9 mouse cellular contexts compared by ENCODE assay signal in the genomic region with DNA sequence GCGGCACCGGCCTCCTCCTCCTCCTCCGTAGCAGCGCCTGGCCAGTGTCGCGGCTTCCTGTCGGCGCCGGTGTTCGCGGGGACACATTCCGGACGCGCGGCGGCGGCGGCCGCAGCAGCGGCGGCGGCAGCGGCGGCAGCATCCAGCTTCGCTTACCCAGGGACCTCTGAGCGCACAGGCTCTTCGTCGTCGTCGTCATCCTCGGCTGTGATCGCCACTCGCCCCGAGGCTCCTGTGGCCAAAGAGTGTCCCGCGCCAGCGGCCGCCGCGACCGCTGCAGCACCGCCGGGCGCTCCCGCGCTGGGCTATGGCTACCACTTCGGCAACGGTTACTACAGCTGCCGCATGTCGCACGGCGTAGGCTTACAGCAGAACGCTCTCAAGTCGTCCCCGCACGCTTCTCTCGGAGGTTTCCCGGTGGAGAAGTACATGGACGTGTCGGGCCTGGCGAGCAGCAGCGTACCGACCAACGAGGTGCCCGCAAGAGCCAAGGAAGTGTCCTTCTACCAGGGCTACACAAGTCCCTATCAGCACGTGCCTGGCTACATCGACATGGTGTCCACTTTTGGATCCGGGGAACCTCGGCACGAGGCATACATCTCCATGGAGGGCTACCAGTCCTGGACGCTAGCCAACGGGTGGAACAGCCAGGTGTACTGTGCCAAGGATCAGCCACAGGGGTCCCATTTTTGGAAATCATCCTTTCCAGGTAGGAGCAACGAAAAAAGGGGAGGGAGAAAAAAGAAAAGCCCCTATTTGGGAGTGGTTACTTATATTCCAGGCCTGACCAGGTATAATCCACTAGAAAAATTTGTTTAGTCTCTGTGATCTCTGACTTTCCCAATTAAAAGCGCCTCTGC. TPM values are rescaled to one million over a fixed set of nuclear protein-coding genes. Genes with fewer than 3 reads are reported as not detected.
DNase-seq lines count a peak whose midpoint lies in the region; ATAC-seq lines count a peak whose summit lies in the region.
"Had no signal": no experiment of that assay in that cellular context is flagged by ENCODE, and none has a peak within 500 bp of the region (broad histone marks: within the 10 kb centered on the region; RNA-seq: fewer than 3 reads in every experiment).

No protein-coding gene starts in this region.

- peak overlapping the region; percentile 52 for H3K4me3 ChIP-seq in kidney, embryonic 15.5 days (replicated peaks)
- H3K4me3 ChIP-seq in embryonic facial prominence, embryonic 15.5 days (replicated peaks), result peak overlapping the region; percentile 38
- H3K4me3 ChIP-seq in kidney, embryonic 16.5 days (ENCODE audit: low read length), result peak overlapping the region; percentile 48
- H3K4me3 ChIP-seq in neural tube, embryonic 11.5 days (ENCODE audit: low read depth, low read length), result peak overlapping the region; percentile 33

- no peak for DNase-seq in kidney, adult 11 months
- peak; percentile 73 for DNase-seq in neural tube, embryonic 11.5 days (ENCODE audit: low spot score)
- no peak for DNase-seq in ovary, postnatal 10 days (ENCODE audit: low spot score)
- no peak for DNase-seq in frontal cortex, postnatal 25 days (ENCODE audit: low spot score in 2 of 2)
- no peak for DNase-seq in frontal cortex, postnatal 14 days (ENCODE audit: low spot score in 2 of 2)
- DNase-seq: gastrocnemius, postnatal 14 days had no signal

- no peak overlapping the region for H3K27ac ChIP-seq in kidney, embryonic 15.5 days
- no peak overlapping the region for H3K27ac ChIP-seq in embryonic facial prominence, embryonic 15.5 days (replicated peaks)
- H3K27ac ChIP-seq in kidney, embryonic 16.5 days (ENCODE audit: low read length), result no peak overlapping the region
- H3K27ac ChIP-seq in neural tube, embryonic 11.5 days (ENCODE audit: low read depth, low read length), result no peak overlapping the region

- 0 out of 2 replicates have a peak overlapping the region, but pooled peaks have one; percentile 35 for H3K9ac ChIP-seq in kidney, embryonic 15.5 days
- no peak overlapping the region for H3K9ac ChIP-seq in embryonic facial prominence, embryonic 15.5 days
- H3K9ac ChIP-seq in kidney, embryonic 16.5 days (replicated peaks; ENCODE audit: low read length), result peak overlapping the region; percentile 58
- H3K9ac ChIP-seq in neural tube, embryonic 11.5 days (ENCODE audit: low read length), result peak overlapping the region; percentile 5; the same call in 1 of the 2 replicates

- no peaks in the 10 kb centered on the region for H3K36me3 ChIP-seq in kidney, embryonic 15.5 days
- H3K36me3 ChIP-seq in embryonic facial prominence, embryonic 15.5 days, result no peaks in the 10 kb centered on the region
- H3K36me3 ChIP-seq in kidney, embryonic 16.5 days (ENCODE audit: insufficient read depth, low read length), result no peaks in the 10 kb centered on the region
- no peaks in the 10 kb centered on the region for H3K36me3 ChIP-seq in neural tube, embryonic 11.5 days (ENCODE audit: control insufficient read depth, insufficient read depth, low read length)

- ATAC-seq in kidney, embryonic 15.5 days (replicated peaks; ENCODE audit: low FRiP score), result peak; percentile 53; the same call in 1 of the 2 replicates
- no peak for ATAC-seq in embryonic facial prominence, embryonic 15.5 days (ENCODE audit: insufficient number of reproducible peaks, low FRiP score, low TSS enrichment, low read depth)
- ATAC-seq in kidney, embryonic 16.5 days (ENCODE audit: low FRiP score, low TSS enrichment), result peak; percentile 66
- peak; percentile 16; the same call in 1 of the 2 replicates for ATAC-seq in neural tube, embryonic 11.5 days (ENCODE audit: insufficient read depth, low FRiP score, low TSS enrichment)

- no peaks in the 10 kb centered on the region for H3K9me3 ChIP-seq in kidney, embryonic 15.5 days (replicated peaks)
- no peaks in the 10 kb centered on the region for H3K9me3 ChIP-seq in embryonic facial prominence, embryonic 15.5 days (replicated peaks)
- H3K9me3 ChIP-seq in kidney, embryonic 16.5 days (ENCODE audit: low read length), result no peaks in the 10 kb centered on the region
- H3K9me3 ChIP-seq in neural tube, embryonic 11.5 days (ENCODE audit: control insufficient read depth, low read length), result no peaks in the 10 kb centered on the region

- H3K4me1 ChIP-seq in kidney, embryonic 15.5 days, result peaks cover 32% of the 10 kb centered on the region
- H3K4me1 ChIP-seq in embryonic facial prominence, embryonic 15.5 days, result peaks cover 19% of the 10 kb centered on the region
- peaks cover 18% of the 10 kb centered on the region for H3K4me1 ChIP-seq in kidney, embryonic 16.5 days (ENCODE audit: insufficient read depth, low read length)
- H3K4me1 ChIP-seq in neural tube, embryonic 11.5 days (ENCODE audit: control insufficient read depth, insufficient read depth, low read length), result 0 out of 2 replicates have a peak, but pooled peaks cover 4% of the 10 kb centered on the region

- under 1% methylated on average over 74 of the region's 74 CpGs for WGBS in kidney, embryonic 15.5 days
- under 1% methylated on average over 60 of the region's 74 CpGs for WGBS in embryonic facial prominence, embryonic 15.5 days
- under 1% methylated on average over 74 of the region's 74 CpGs for WGBS in kidney, embryonic 16.5 days
- under 1% methylated on average over 62 of the region's 74 CpGs for WGBS in neural tube, embryonic 11.5 days

- H3K4me2 ChIP-seq in kidney, embryonic 15.5 days, result peak overlapping the region; percentile 93
- peak overlapping the region; percentile 61 for H3K4me2 ChIP-seq in embryonic facial prominence, embryonic 15.5 days (replicated peaks)
- H3K4me2 ChIP-seq in kidney, embryonic 16.5 days (replicated peaks; ENCODE audit: low read depth, low read length), result peak overlapping the region; percentile 82
- H3K4me2 ChIP-seq in neural tube, embryonic 11.5 days (ENCODE audit: low read depth), result peak overlapping the region; percentile 66

- peaks cover 96% of the 10 kb centered on the region for H3K27me3 ChIP-seq in kidney, embryonic 15.5 days
- peaks cover 94% of the 10 kb centered on the region for H3K27me3 ChIP-seq in embryonic facial prominence, embryonic 15.5 days
- peaks cover 92% of the 10 kb centered on the region for H3K27me3 ChIP-seq in kidney, embryonic 16.5 days (ENCODE audit: insufficient read depth, low read length)
- H3K27me3 ChIP-seq in neural tube, embryonic 11.5 days (ENCODE audit: control insufficient read depth, insufficient read depth, low read length), result peaks cover 96% of the 10 kb centered on the region

RNA-seq across cellular contexts. Expression of gene Hoxd13, which starts 0.5 kb away (rescaled TPM):
- 0.23 and 0.95 TPM in 2 replicates for polyA plus RNA-seq in kidney, embryonic 15.5 days (2015; fragmentation: Nextera tagmentation; extraction: Ambion mirVana)
- not detected in 2 replicates for polyA plus RNA-seq in embryonic facial prominence, embryonic 15.5 days (2015; fragmentation: Nextera tagmentation; extraction: Ambion mirVana)
- polyA plus RNA-seq in kidney, embryonic 16.5 days (2015; fragmentation: Nextera tagmentation; extraction: Ambion mirVana), result 0.24 and 0.36 TPM in 2 replicates
- polyA plus RNA-seq in neural tube, embryonic 11.5 days (2014; fragmentation: Nextera tagmentation; extraction: Ambion mirVana), result 0.41 and 1.0 TPM in 2 replicates

RNA-seq across cellular contexts. Expression of gene Hoxd12, which starts 6.2 kb away (rescaled TPM):
- polyA plus RNA-seq in kidney, embryonic 15.5 days (2015; fragmentation: Nextera tagmentation; extraction: Ambion mirVana), result 5.4 and 6.4 TPM in 2 replicates
- not detected in 2 replicates for polyA plus RNA-seq in embryonic facial prominence, embryonic 15.5 days (2015; fragmentation: Nextera tagmentation; extraction: Ambion mirVana)
- 4.5 and 4.7 TPM in 2 replicates for polyA plus RNA-seq in kidney, embryonic 16.5 days (2015; fragmentation: Nextera tagmentation; extraction: Ambion mirVana)
- polyA plus RNA-seq in neural tube, embryonic 11.5 days (2014; fragmentation: Nextera tagmentation; extraction: Ambion mirVana), result 2.1 TPM in 2 replicates

RNA-seq across cellular contexts. Expression of gene Evx2, which starts 9.2 kb away (rescaled TPM):
- polyA plus RNA-seq in kidney, embryonic 15.5 days (2015; fragmentation: Nextera tagmentation; extraction: Ambion mirVana), result not detected in 2 replicates
- not detected in 2 replicates for polyA plus RNA-seq in embryonic facial prominence, embryonic 15.5 days (2015; fragmentation: Nextera tagmentation; extraction: Ambion mirVana)
- polyA plus RNA-seq in kidney, embryonic 16.5 days (2015; fragmentation: Nextera tagmentation; extraction: Ambion mirVana), result not detected in 2 replicates
- polyA plus RNA-seq in neural tube, embryonic 11.5 days (2014; fragmentation: Nextera tagmentation; extraction: Ambion mirVana), result 0.54 and 0.69 TPM in 2 replicates

RNA-seq across cellular contexts. Expression of gene Hoxd11, which starts 10.8 kb away (rescaled TPM):
- 25.1 and 26.3 TPM in 2 replicates for polyA plus RNA-seq in kidney, embryonic 15.5 days (2015; fragmentation: Nextera tagmentation; extraction: Ambion mirVana)
- not detected in 2 replicates for polyA plus RNA-seq in embryonic facial prominence, embryonic 15.5 days (2015; fragmentation: Nextera tagmentation; extraction: Ambion mirVana)
- polyA plus RNA-seq in kidney, embryonic 16.5 days (2015; fragmentation: Nextera tagmentation; extraction: Ambion mirVana), result 13.9 and 17.9 TPM in 2 replicates
- 8.1 and 8.5 TPM in 2 replicates for polyA plus RNA-seq in neural tube, embryonic 11.5 days (2014; fragmentation: Nextera tagmentation; extraction: Ambion mirVana)

RNA-seq across cellular contexts. Expression of gene Hoxd10, which starts 23.1 kb away (rescaled TPM):
- 33.6 and 36.6 TPM in 2 replicates for polyA plus RNA-seq in kidney, embryonic 15.5 days (2015; fragmentation: Nextera tagmentation; extraction: Ambion mirVana)
- polyA plus RNA-seq in embryonic facial prominence, embryonic 15.5 days (2015; fragmentation: Nextera tagmentation; extraction: Ambion mirVana), result 0.57 and 0.76 TPM in 2 replicates
- polyA plus RNA-seq in kidney, embryonic 16.5 days (2015; fragmentation: Nextera tagmentation; extraction: Ambion mirVana), result 33.5 and 38.5 TPM in 2 replicates
- 28.1 and 29.3 TPM in 2 replicates for polyA plus RNA-seq in neural tube, embryonic 11.5 days (2014; fragmentation: Nextera tagmentation; extraction: Ambion mirVana)
